Mouse (Mus musculus) c-Kit-positive CD71-negative TER-119-negative erythroid progenitor cells, embryonic 14.5 days (primary cell): Measurements from ENCODE around the gene Iqce.

Source experiments
- DNase-seq: peaks from one replicate; pipeline ENCODE4 v3.0.0-alpha.2; 2013; ENCODE audit warnings: low read depth

Iqce gene

GRCm38 (mm10) chr5:140638484-140638883, 63.7 kb downstream of the Iqce start:
- no peak for DNase-seq

- no peak for DNase-seq
Observed at GRCm38 (mm10) chr5:140637989-140638388, 64.2 kb downstream of the Iqce start.

GRCm38 (mm10) chr5:140637058-140637410, 65.1 kb downstream of the Iqce start:
- no peak for DNase-seq

GRCm38 (mm10) chr5:140636316-140637057, 65.7 kb downstream of the Iqce start:
- no peak for DNase-seq

GRCm38 (mm10) chr5:140634798-140635722, 67.1 kb downstream of the Iqce start:
- no peak for DNase-seq

- no peak for DNase-seq
Observed at GRCm38 (mm10) chr5:140633432-140633831, 68.7 kb downstream of the Iqce start.

- no peak for DNase-seq
Observed at GRCm38 (mm10) chr5:140628995-140629394, 73.2 kb downstream of the Iqce start.

- DNase-seq, result no peak
Observed at GRCm38 (mm10) chr5:140627580-140627979, 74.6 kb downstream of the Iqce start.

- no peak for DNase-seq
Observed at GRCm38 (mm10) chr5:140624961-140625360, 77.2 kb downstream of the Iqce start.

GRCm38 (mm10) chr5:140624238-140624637, 77.9 kb downstream of the Iqce start:
- no peak for DNase-seq

- DNase-seq, result no peak
Observed at GRCm38 (mm10) chr5:140623791-140624190, 78.4 kb downstream of the Iqce start.

- DNase-seq, result no peak
Observed at GRCm38 (mm10) chr5:140622978-140623670, 79.1 kb downstream of the Iqce start.

- DNase-seq, result no peak
Observed at GRCm38 (mm10) chr5:140621517-140621916, 80.7 kb downstream of the Iqce start.

GRCm38 (mm10) chr5:140621092-140621491, 81.1 kb downstream of the Iqce start:
- no peak for DNase-seq

- no peak for DNase-seq
Observed at GRCm38 (mm10) chr5:140619895-140620736, 82.1 kb downstream of the Iqce start.

- peak; percentile 81 for DNase-seq
Observed at GRCm38 (mm10) chr5:140619151-140619771, 82.9 kb downstream of the Iqce start.

- no peak for DNase-seq
Observed at GRCm38 (mm10) chr5:140617714-140618113, 84.5 kb downstream of the Iqce start.

- no peak for DNase-seq
Observed at GRCm38 (mm10) chr5:140616691-140617090, 85.5 kb downstream of the Iqce start.

GRCm38 (mm10) chr5:140616110-140616503, 86.1 kb downstream of the Iqce start:
- no peak for DNase-seq

- DNase-seq, result no peak
Observed at GRCm38 (mm10) chr5:140615321-140616109, 86.7 kb downstream of the Iqce start.
